In the genomic region with DNA sequence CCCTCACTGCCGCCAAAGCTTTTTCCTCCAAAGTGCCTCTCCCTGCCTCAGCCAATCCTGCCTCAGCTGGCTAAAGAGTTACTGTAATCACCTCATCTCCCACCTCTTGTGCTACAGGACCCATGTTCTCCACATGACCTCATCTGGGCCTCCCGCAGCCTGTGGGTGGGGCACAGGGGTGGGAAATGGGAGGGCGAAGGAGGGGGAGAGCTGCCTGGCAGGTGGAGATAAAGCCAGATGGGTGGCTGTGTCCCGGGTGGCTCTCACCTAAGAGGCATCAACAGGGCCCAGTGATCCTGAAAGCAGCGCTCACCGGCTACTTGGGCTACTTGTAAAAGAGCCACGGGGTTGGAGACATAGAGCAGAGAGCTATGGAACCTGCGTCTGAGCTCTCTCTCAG, we compare ENCODE assay signal across 9 mouse cellular contexts. TPM values are rescaled to one million over a fixed set of nuclear protein-coding genes. Genes with fewer than 3 reads are reported as not detected.
A peak's percentile ranks its signal among the peaks of the same experiment; 100 is the strongest.
DNase-seq lines count a peak whose midpoint lies in the region; ATAC-seq and TF ChIP-seq lines count a peak whose summit lies in the region.
"Had no signal": no experiment of that assay in that cellular context is flagged by ENCODE, and none has a peak within 500 bp of the region (broad histone marks: within the 10 kb centered on the region; RNA-seq: fewer than 3 reads in every experiment).

No protein-coding gene starts in this region.

- no peak overlapping the region for H3K4me3 ChIP-seq in hindbrain, embryonic 10.5 days
- no peak overlapping the region for H3K4me3 ChIP-seq in hindbrain, embryonic 14.5 days (replicated peaks; ENCODE audit: low read length)
- H3K4me3 ChIP-seq in liver, postnatal 0 days (ENCODE audit: low read depth, low read length), result peak overlapping the region; percentile 17
- H3K4me3 ChIP-seq: heart, adult 2 months had no signal

- no peak for TF ChIP-seq CTCF in liver, postnatal 0 days (IDR thresholded peaks at IDR 0.05; ENCODE audit: low read depth)

- H3K36me3 ChIP-seq in hindbrain, embryonic 10.5 days, result peaks cover 8% of the 10 kb centered on the region; the same call in 1 of the 2 replicates
- no peaks in the 10 kb centered on the region for H3K36me3 ChIP-seq in hindbrain, embryonic 14.5 days (replicated peaks; ENCODE audit: control insufficient read depth, insufficient read depth)
- 0 out of 2 replicates have a peak, but pooled peaks cover 2% of the 10 kb centered on the region for H3K36me3 ChIP-seq in liver, postnatal 0 days (replicated peaks; ENCODE audit: insufficient read depth, low read length)

- H3K9me3 ChIP-seq in hindbrain, embryonic 10.5 days, result no peaks in the 10 kb centered on the region
- no peaks in the 10 kb centered on the region for H3K9me3 ChIP-seq in hindbrain, embryonic 14.5 days (ENCODE audit: control insufficient read depth, low read length)
- no peaks in the 10 kb centered on the region for H3K9me3 ChIP-seq in liver, postnatal 0 days (ENCODE audit: low read length)

- H3K4me1 ChIP-seq in hindbrain, embryonic 10.5 days (replicated peaks), result peaks cover 53% of the 10 kb centered on the region
- no peaks in the 10 kb centered on the region for H3K4me1 ChIP-seq in hindbrain, embryonic 14.5 days (replicated peaks; ENCODE audit: control insufficient read depth, insufficient read depth, low read length)
- H3K4me1 ChIP-seq in liver, postnatal 0 days (ENCODE audit: insufficient read depth), result peaks cover 27% of the 10 kb centered on the region

- H3K27me3 ChIP-seq in hindbrain, embryonic 10.5 days (ENCODE audit: insufficient read depth, poor library complexity, severe bottlenecking), result peaks cover 9% of the 10 kb centered on the region
- H3K27me3 ChIP-seq in hindbrain, embryonic 14.5 days (ENCODE audit: control insufficient read depth, insufficient read depth, low read length), result no peaks in the 10 kb centered on the region
- H3K27me3 ChIP-seq in liver, postnatal 0 days (ENCODE audit: insufficient read depth, low read length), result no peaks in the 10 kb centered on the region

- no peak overlapping the region for H3K9ac ChIP-seq in hindbrain, embryonic 14.5 days
- peak overlapping the region; percentile 60 for H3K9ac ChIP-seq in liver, postnatal 0 days (replicated peaks)

- H3K4me2 ChIP-seq in hindbrain, embryonic 14.5 days (replicated peaks), result no peak overlapping the region
- peak overlapping the region; percentile 62 for H3K4me2 ChIP-seq in liver, postnatal 0 days (ENCODE audit: low read depth, low read length)

- WGBS in hindbrain, embryonic 10.5 days, result 79% methylated on average over 8 of the region's 8 CpGs
- WGBS in hindbrain, embryonic 14.5 days, result 82% methylated on average over 8 of the region's 8 CpGs
- 46% methylated on average over 8 of the region's 8 CpGs for WGBS in liver, postnatal 0 days (ENCODE audit: insufficient replicate concordance)

- peak; percentile 92 for TF ChIP-seq EP300 in liver, postnatal 0 days (IDR thresholded peaks at IDR 0.05; ENCODE audit: low read depth)

- no peak for DNase-seq in hindbrain, embryonic 10.5 days (ENCODE audit: low spot score)
- no peak for DNase-seq in hindbrain, embryonic 14.5 days (ENCODE audit: low spot score)
- peak; percentile 92 for DNase-seq in c-Kit-negative CD71-positive TER-119-positive erythroid progenitor cells, embryonic 14.5 days (ENCODE audit: low read depth, low spot score)
- peak; percentile 86 for DNase-seq in liver, postnatal 0 days
- no peak for DNase-seq in layer of hippocampus, adult 9-11 months
- DNase-seq in urinary bladder, postnatal 4 days (ENCODE audit: low spot score in 2 of 2), result no peak
- no peak for DNase-seq in left cerebral cortex, adult 18-20 months (ENCODE audit: low spot score in 2 of 2)
- DNase-seq: heart, adult 2 months had no signal

- no peak for ATAC-seq in hindbrain, embryonic 14.5 days (ENCODE audit: low FRiP score)
- peak; percentile 90 for ATAC-seq in erythroblast, adult 5-6 weeks (replicated peaks; ENCODE audit: low FRiP score, poor library complexity, severe bottlenecking)
- peak; percentile 94 for ATAC-seq in liver, postnatal 0 days

- peak overlapping the region; percentile 63 for H3K27ac ChIP-seq in hindbrain, embryonic 10.5 days
- no peak overlapping the region for H3K27ac ChIP-seq in hindbrain, embryonic 14.5 days
- H3K27ac ChIP-seq in liver, postnatal 0 days (ENCODE audit: low read depth), result peak overlapping the region; percentile 92

RNA-seq across cellular contexts. Expression of a gene that starts 44.9 kb away (rescaled TPM):
- 23.4 and 26.1 TPM in 2 replicates for polyA plus RNA-seq in hindbrain, embryonic 10.5 days (2016; fragmentation: Nextera tagmentation; extraction: Ambion mirVana)
- polyA plus RNA-seq in hindbrain, embryonic 14.5 days (2014; fragmentation: Nextera tagmentation; extraction: Ambion mirVana), result 8.3 and 10.2 TPM in 2 replicates
- not detected in 2 replicates for total RNA-seq in erythroblast, adult 5-6 weeks (2015; ENCODE audit: low replicate concordance)
- 0.42 and 0.85 TPM in 2 replicates for total RNA-seq in erythroblast, adult 5-6 weeks (2017; ENCODE audit: low replicate concordance)
- 14.7 and 18.7 TPM in 2 replicates for polyA plus RNA-seq in liver, postnatal 0 days (2015; fragmentation: Nextera tagmentation; extraction: Ambion mirVana)
- total RNA-seq in left cerebral cortex, adult 18-20 months (2021), result 10 to 100 TPM; 10.0 to 11.0 TPM

Comparison
In these comparisons a context has a peak if more than half of its experiments do, and no peak if none do; other contexts are left out.
1. DNase-seq: peak in c-Kit-negative CD71-positive TER-119-positive erythroid progenitor cells, embryonic 14.5 days (single experiment) and liver, postnatal 0 days (single experiment); none in hindbrain, embryonic 10.5 days (single experiment), hindbrain, embryonic 14.5 days (single experiment), layer of hippocampus, adult 9-11 months (single experiment), urinary bladder, postnatal 4 days (0 of 2) and left cerebral cortex, adult 18-20 months (0 of 2).